Mouse (Mus musculus): ENCODE results near the gene Fbxo46. TPM values are rescaled to one million over a fixed set of nuclear protein-coding genes. Genes with fewer than 3 reads are reported as not detected.

Fbxo46 gene
- total RNA-seq, 2 experiments from 2014 or later = 12.5 to 13.1 TPM

GRCm38 (mm10) chr7:19094826-19095750 lies 24.6 kb upstream of the Fbxo46 start:
- TF ChIP-seq CTCF (conservative IDR thresholded peaks at IDR 0.05) = 0 out of 2 replicates have a peak, but pooled peaks have one; percentile 10
- no peak for DNase-seq (ENCODE audit: low spot score in 2 of 2)
- H3K27ac ChIP-seq = peak overlapping the region; percentile 87

GRCm38 (mm10) chr7:19095751-19096110 lies 23.9 kb upstream of the Fbxo46 start:
- Histone ChIP-seq H3K4me3 (peak overlapping the region; percentile 63), H3K27ac (no peak overlapping the region)
- TF ChIP-seq CTCF (conservative IDR thresholded peaks at IDR 0.05) = no peak
- no peak for DNase-seq (ENCODE audit: low spot score in 2 of 2)

More at GRCm38 (mm10) chr7:19094826-19095750, 24.6 kb upstream of the Fbxo46 start:
- peak overlapping the region; percentile 63 for H3K4me3 ChIP-seq

- H3K4me3 ChIP-seq = no peak overlapping the region
- H3K27ac ChIP-seq = no peak overlapping the region
- DNase-seq (ENCODE audit: low spot score in 2 of 2) = no peak
- no peak for TF ChIP-seq CTCF (conservative IDR thresholded peaks at IDR 0.05)
These were observed 23.2 kb upstream of the Fbxo46 start for GRCm38 (mm10) chr7:19096421-19096976.

GRCm38 (mm10) chr7:19097217-19097616 lies 22.4 kb upstream of the Fbxo46 start:
- TF ChIP-seq CTCF (conservative IDR thresholded peaks at IDR 0.05) = no peak
- Histone ChIP-seq H3K4me3 (no peak overlapping the region), H3K27ac (no peak overlapping the region)
- no peak for DNase-seq (ENCODE audit: low spot score in 2 of 2)

GRCm38 (mm10) chr7:19097863-19098262 lies 21.8 kb upstream of the Fbxo46 start:
- H3K4me3 ChIP-seq = no peak overlapping the region
- no peak overlapping the region for H3K27ac ChIP-seq
- DNase-seq (ENCODE audit: low spot score in 2 of 2) = no peak
- no peak for TF ChIP-seq CTCF (conservative IDR thresholded peaks at IDR 0.05)

GRCm38 (mm10) chr7:19098811-19099210 lies 20.8 kb upstream of the Fbxo46 start:
- no peak overlapping the region for H3K4me3 ChIP-seq
- no peak for TF ChIP-seq CTCF (conservative IDR thresholded peaks at IDR 0.05)
- H3K27ac ChIP-seq = no peak overlapping the region

GRCm38 (mm10) chr7:19100290-19100689 lies 19.4 kb upstream of the Fbxo46 start:
- no peak for TF ChIP-seq CTCF (conservative IDR thresholded peaks at IDR 0.05)
- Histone ChIP-seq H3K27ac (no peak overlapping the region), H3K4me3 (no peak overlapping the region)
- DNase-seq (ENCODE audit: low spot score in 2 of 2) = no peak

More at GRCm38 (mm10) chr7:19098811-19099210, 20.8 kb upstream of the Fbxo46 start:
- no peak for DNase-seq (ENCODE audit: low spot score in 2 of 2)

- Histone ChIP-seq H3K27ac (no peak overlapping the region), H3K4me3 (no peak overlapping the region)
- no peak for DNase-seq (ENCODE audit: low spot score in 2 of 2)
- no peak for TF ChIP-seq CTCF (conservative IDR thresholded peaks at IDR 0.05)
These were observed 15.9 kb upstream of the Fbxo46 start for GRCm38 (mm10) chr7:19103741-19104140.

GRCm38 (mm10) chr7:19104486-19104885 lies 15.2 kb upstream of the Fbxo46 start:
- TF ChIP-seq CTCF (conservative IDR thresholded peaks at IDR 0.05) = no peak
- DNase-seq (ENCODE audit: low spot score in 2 of 2) = no peak

GRCm38 (mm10) chr7:19107436-19107835 lies 12.2 kb upstream of the Fbxo46 start:
- Histone ChIP-seq H3K27ac (no peak overlapping the region), H3K4me3 (no peak overlapping the region)
- TF ChIP-seq CTCF (conservative IDR thresholded peaks at IDR 0.05) = no peak
- no peak for DNase-seq (ENCODE audit: low spot score in 2 of 2)

More at GRCm38 (mm10) chr7:19104486-19104885, 15.2 kb upstream of the Fbxo46 start:
- H3K4me3 ChIP-seq = no peak overlapping the region
- H3K27ac ChIP-seq = no peak overlapping the region

GRCm38 (mm10) chr7:19109565-19109964 lies 10.1 kb upstream of the Fbxo46 start:
- no peak for DNase-seq (ENCODE audit: low spot score in 2 of 2)
- no peak for TF ChIP-seq CTCF (conservative IDR thresholded peaks at IDR 0.05)
- no peak overlapping the region for H3K27ac ChIP-seq
- no peak overlapping the region for H3K4me3 ChIP-seq

- Histone ChIP-seq H3K4me3 (peak within 1 kb of the TSS; percentile 44), H3K27ac (no peak within 1 kb of the TSS)
- peak; percentile 49 for TF ChIP-seq CTCF (conservative IDR thresholded peaks at IDR 0.05)
- DNase-seq (ENCODE audit: low spot score in 2 of 2) = peak in 1 of 2 experiments; percentile 53
These were observed 1.5 kb upstream of the Fbxo46 start, which contains the start of gene Gm4969 for GRCm38 (mm10) chr7:19118028-19118771. Gene Gm4969 (minus strand): TSS chr7:19118368.

- Histone ChIP-seq H3K4me3 (0 out of 2 replicates have a peak overlapping the region, but pooled peaks have one; percentile 84), H3K27ac (no peak overlapping the region)
- DNase-seq (ENCODE audit: low spot score in 2 of 2) = no peak
- no peak for TF ChIP-seq CTCF (conservative IDR thresholded peaks at IDR 0.05)
These were observed 576 bp upstream of the Fbxo46 start for GRCm38 (mm10) chr7:19119083-19119482.

Data from layer of hippocampus, adult 2 months (tissue).